Mouse (Mus musculus) right cerebral cortex, adult 2 months (tissue): ENCODE measurements around the gene Metap1d.

Experiments used
- DNase-seq, 2 experiments: peaks; one replicate each; pipeline ENCODE4 v3.0.0; 2021 to 2022; ENCODE audit warnings: low spot score in 2 of 2

Gene Metap1d

GRCm38 (mm10) chr2:71475311-71475710 lies 22.2 kb downstream of the Metap1d start:
- no peak for DNase-seq

DNA sequence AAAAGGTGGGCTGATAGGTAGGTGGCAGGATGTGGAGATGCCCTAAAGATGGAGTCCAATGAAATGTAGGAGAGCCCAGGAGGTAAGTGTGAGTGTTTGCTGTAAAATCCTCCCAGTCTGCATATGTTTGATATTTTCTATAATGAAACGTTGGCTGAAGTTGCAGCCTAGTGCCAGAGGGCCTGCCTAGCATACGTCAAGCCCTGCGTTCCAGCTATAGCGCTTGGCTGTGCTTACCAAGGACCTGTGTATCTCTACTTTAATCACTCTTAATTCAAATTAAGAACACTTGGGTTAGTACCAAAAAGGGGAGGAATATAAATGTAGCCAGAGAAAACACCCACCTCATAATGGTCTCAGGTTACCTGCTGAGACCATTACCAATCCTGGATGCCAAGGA lies 22.7 kb downstream of the Metap1d start:
- DNase-seq, result no peak

GRCm38 (mm10) chr2:71477787-71478186 lies 24.7 kb downstream of the Metap1d start:
- no peak for DNase-seq

DNA sequence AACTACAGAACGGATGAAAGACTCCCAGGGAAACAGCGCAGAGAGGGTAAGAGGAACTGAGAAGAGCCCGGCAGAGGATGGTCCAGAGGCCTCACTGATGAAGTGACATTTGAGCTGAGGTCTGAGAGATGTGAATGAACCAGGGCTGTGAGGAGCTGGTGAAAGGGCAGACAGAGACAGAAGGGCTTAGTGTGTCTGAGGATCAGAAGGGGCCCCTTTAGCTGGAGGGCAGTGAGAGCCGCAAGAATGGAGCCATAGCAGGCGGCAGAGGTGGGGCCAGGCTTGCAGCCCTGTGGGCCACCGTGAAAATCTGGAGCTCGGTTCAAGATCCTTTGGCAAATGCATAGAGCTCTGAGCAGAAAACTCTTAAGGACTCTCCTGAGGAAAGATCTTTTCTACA lies 26.8 kb downstream of the Metap1d start:
- DNase-seq, result no peak

GRCm38 (mm10) chr2:71481825-71482224 lies 28.7 kb downstream of the Metap1d start:
- no peak for DNase-seq

DNA sequence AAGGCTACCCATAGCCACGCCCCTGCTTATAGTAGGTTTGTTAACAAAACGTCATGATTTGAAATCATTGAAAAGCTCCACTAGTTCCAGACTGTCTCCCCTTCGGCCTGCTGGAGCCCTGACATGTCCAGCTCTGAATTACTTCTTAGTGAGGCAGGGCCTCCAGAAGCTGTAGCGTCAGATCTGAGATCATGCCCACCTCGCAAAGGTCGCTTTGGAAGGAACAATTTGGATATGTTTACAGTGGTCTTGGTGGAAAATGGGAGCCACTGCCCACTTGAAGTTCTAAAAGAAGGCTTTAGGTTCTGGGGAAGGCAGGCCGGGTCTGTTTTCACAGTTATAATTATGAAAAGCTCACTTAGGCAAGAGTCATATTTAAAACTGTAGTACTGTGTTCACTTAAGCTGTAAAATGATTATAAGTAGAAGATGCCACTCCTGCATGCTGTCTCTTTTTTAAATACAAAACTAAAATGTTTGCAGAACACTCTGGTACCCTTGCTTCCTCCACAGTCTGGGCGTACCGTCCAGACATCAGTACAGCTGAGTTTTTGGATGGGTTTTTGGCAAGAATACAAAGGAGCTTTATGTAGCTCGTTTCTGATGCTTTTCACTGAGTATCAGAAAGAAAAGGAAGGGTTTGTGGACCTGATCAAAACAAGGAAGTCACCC lies 30.1 kb downstream of the Metap1d start:
- no peak for DNase-seq

GRCm38 (mm10) chr2:71483717-71484066 lies 30.6 kb downstream of the Metap1d start:
- no peak for DNase-seq

GRCm38 (mm10) chr2:71491295-71491694 lies 38.2 kb downstream of the Metap1d start:
- DNase-seq, result no peak

DNA sequence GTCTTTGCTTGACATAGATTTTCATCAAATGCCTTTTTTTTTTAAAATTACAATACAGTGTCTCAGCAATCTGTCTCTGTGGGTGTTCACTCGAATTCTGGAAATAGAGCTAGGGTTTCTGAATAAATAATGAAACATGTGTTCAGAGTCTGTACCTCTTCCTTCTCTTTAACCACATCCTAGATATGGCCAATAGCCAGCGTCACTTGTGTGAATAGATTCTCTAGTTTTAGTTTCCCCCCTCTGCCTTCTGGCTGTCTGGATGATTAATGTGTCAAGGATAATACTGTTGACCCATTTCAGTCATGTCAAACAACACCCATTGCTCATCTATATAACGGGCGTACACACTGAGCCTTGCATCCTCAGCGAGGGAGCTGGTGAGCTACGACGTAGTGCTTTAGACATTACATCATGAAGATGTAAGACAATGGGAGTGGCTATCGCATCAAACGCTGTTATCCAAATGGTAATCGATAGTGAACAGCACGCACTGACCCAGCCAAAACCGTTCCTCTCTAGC lies 40.1 kb downstream of the Metap1d start:
- DNase-seq, result peak; percentile 12 to 15

GRCm38 (mm10) chr2:71494503-71494902 lies 41.4 kb downstream of the Metap1d start:
- DNase-seq, result peak; percentile 38 to 40

DNA sequence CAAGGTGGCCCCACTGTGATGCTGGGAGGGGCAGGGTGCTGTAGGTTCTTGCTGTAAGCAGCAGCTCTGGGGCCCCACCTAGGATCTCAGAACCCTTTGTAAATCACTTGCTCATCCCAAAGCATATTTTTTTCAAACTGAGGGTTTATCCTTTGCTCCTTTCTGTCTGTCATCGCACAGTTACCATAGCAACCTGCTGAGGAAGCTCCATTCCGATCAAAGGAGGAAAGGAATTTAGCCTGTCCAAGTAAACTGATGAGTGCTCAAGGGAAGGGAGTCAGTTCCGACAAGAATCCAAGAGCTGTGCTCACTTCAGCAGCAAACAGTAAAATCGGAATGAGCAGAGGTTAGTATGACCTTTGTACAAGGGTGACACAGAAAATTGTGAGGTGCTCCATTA lies 41.9 kb downstream of the Metap1d start:
- no peak for DNase-seq

GRCm38 (mm10) chr2:71497175-71497574 lies 44.1 kb downstream of the Metap1d start:
- DNase-seq, result no peak

GRCm38 (mm10) chr2:71499276-71500230 lies 46.5 kb downstream of the Metap1d start:
- no peak for DNase-seq

DNA sequence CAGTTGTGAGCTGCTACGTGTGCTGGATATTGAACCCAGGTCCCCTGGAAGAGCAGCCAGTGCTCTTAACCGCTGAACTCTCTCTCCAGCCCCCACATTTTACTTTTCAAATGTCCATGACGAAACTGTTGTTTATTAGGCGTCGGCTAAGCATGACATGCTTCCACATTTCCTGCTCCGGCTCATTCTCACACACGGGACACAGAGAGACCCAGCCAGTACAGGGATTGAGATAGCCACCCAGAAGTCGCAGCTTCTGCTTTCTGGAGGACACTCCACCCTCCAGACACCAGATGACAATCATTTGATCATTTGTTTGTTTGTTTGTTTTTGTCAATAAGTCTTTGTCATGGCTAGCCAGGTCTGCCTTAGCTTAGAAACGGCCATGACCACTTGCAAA lies 51.8 kb downstream of the Metap1d start:
- no peak for DNase-seq

DNA sequence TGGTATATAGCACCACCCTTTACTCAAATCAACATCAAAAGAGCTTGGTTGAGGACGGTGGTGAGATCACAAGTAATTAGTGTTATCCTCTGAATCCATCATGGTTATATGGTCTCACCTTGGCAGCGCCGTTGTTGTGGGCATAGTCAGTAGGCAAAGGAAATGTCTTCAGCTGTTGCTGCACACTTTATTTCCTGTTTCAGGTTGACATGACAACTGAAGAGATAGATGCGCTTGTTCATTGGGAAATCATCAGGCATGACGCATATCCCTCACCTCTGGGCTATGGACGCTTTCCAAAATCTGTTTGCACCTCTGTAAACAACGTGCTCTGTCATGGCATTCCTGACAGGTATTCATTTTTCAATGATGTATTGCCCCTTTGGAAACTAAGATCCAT lies 58.1 kb downstream of the Metap1d start:
- DNase-seq, result no peak

- DNase-seq, result no peak
These were observed 59.2 kb downstream of the Metap1d start for GRCm38 (mm10) chr2:71512326-71512725.

DNA sequence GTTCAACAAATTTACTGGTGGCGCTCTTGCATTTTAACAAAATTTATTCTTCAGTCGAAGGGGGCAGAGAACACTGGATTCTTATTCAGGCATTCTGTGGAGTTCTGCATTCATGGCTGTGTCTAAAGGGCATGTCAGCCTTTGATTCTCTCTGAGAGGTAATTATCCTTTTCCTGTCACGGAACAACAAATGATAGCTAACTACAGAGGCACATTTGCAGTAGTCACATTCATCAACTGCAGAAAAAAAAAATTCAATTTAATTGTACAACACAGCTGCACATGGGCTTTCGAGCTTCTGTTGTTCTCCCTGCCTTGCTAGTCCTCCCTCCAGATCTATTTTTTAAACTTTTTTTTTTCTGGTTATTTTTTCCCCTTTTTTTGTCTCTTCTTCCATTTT lies 63.9 kb downstream of the Metap1d start:
- no peak for DNase-seq

GRCm38 (mm10) chr2:71517466-71518099 lies 64.5 kb downstream of the Metap1d start:
- DNase-seq, result no peak

DNA sequence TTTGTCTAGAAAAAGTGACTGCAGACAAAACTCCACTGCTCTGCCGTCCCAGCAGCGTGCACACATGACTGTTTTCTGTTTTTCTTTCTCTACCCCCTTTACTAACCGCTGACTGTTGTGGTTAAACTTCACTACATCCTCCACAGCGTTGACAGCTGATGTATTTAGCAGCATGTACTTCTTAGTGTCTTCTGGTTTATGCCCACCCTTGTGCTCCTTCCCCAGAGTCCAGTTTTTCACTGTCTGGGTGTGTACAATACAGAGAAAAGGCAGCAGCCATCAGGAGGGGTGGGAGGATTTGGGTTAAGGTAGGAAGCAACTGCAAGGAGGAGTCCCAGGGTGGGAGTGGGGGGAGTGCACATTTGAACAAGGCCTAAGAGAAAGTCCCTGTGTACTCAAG lies 69.8 kb downstream of the Metap1d start:
- DNase-seq, result no peak

GRCm38 (mm10) chr2:71523431-71523830 lies 70.4 kb downstream of the Metap1d start:
- DNase-seq, result no peak

DNA sequence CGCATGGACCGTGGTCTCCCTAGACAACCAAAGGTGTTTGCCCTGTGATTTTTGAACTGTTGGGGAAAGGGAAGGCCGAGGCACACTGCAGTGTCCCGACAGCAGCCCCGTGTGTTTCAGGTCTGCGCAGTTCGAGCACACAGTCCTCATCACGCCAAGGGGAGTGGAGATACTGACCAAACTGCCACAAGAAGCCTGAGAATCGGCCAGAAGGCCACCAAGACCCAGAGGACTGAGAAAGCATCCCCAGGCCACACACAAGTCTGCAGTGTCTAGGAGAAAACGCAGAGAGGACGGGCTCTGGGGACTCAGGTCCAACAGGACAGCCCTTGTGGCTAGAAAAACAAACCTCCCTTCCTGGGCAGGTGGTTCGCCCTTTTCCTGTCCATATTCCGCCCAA lies 71.7 kb downstream of the Metap1d start:
- DNase-seq, result no peak

GRCm38 (mm10) chr2:71526595-71527322 lies 73.7 kb downstream of the Metap1d start:
- DNase-seq, result no peak
